Mouse (Mus musculus): ENCODE results near the gene Ndufa6. TPM values are rescaled to one million over a fixed set of nuclear protein-coding genes. Genes with fewer than 3 reads are reported as not detected.

Ndufa6 gene
- total RNA-seq, 2 experiments from 2014 or later, result 203 to 221 TPM

DNA sequence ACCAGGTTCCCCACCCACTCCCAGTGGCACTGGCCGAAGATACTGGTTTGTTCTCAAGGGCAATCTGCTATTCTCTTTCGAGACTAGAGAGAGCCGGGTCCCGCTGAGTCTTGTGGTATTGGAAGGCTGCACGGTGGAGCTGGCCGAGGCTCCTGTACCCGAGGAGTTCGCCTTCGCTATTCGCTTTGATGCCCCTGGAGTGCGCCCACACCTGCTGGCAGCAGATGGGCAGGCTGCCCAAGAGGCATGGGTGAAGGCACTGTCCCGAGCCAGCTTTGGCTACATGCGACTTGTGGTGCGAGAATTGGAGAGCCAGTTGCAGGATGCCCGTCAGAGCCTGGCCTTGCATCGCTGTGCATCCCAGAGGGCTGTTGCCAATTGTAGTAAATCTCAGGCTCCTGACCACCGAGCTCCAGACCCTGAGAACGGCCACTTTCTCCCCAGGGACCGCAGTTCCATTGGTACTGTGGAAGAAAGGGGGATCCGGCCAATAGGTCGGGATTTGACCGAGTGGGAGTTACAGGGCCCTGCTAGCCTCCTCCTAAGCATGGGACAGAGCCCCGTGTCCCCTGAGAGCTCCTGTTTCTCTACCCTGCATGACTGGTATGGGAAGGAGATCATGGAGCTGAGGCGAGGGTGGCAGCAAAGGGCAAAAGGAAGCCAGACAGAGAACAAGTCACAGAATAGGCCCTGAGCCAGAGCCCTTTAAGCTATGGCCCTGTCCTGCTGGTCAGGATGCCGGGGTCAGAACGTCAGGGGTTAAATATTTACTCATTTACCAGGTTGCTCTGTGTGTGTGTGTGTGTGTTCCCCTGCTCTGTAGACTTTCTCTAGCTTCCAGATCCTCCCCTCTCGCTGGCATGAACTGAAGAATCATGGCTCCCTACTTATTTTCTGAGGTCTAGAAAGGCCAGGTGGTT is 10.5 kb downstream of the Ndufa6 start:
- DNase-seq (ENCODE audit: low spot score in 2 of 2), result no peak

DNA sequence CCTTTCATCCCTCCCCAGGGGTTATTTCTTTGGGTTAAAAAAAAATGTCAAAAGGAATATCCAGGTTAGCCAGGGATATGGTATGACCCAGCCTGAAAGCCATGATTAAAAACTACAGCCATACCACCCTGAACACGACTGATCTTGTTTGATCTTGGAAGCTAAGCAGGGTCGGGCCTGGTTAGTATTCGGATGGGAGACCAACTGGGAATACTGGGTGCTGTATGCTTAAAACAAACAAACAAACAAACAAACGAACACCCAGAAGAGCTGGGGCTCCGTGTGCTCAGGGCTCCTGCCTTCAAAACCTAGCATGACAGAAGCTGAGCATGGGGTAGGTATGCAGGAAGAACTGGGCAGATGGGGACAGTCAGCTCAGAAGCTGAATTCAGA is 11.6 kb downstream of the Ndufa6 start:
- no peak for DNase-seq (ENCODE audit: low spot score in 2 of 2)

DNA sequence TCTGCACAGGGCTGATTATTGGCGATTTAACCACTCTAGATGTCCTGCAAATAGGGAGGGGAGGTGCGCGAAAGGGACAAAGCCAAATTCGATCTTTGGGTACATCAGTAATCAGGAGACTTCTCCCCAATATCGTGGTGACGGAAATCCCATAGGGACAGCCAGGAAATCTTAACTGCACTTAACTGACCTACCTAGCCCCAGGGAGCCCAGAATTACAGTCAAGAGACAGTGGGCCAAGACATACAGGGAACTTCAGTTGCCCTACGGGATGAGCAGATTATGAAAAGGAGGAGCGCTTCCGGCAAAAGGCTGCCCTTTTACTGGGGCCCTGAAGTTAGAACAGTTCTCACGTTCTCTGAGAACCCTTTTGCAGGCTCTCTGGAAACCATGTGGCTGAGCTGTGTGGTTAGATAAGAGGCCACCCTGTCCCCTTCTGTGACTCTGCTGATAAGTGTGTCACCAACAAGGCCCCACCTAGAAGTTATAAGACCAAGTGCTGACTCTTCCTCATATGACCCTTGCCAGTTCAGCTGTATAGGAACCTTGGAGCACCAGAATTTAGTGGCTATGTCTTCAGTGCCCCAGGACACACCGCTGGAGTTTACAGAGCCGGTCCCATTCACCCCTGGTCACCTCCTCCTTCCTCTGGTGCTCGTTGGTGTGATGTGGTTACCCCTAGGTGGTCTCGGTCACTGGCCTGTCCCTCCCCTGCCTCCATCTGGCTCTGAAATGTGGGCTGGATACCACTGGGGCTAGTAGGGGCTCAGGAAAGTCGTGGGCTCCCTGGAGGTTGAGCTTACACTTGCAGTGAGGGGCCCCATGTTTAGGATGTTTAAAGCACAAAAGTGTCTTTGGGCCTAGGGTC is 12.2 kb downstream of the Ndufa6 start:
- no peak for DNase-seq (ENCODE audit: low spot score in 2 of 2)

DNA sequence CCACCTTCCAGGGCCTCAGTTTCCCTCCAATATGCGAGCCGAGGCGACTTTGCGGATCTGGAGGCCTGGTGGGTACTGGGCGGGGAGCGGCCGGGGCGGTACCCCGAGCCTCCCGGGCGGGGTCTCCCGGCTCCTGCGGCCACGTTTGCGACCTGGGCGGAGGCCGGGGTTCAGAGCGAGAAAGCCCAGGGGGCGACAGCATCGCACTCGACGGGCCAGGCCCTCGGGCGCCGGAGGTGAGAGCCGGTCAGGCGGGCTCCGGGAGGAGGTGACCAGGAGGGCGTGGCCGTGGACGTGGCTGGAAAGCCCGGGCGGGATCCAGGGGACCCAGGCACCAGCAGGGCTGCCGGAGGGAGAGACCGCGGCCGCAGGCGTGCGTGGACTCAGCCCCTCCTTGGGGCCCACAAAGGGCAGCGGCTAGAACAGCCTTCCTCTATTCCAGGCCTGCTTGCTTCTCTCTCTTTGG is 13.1 kb downstream of the Ndufa6 start:
- DNase-seq (ENCODE audit: low spot score in 2 of 2), result no peak

DNA sequence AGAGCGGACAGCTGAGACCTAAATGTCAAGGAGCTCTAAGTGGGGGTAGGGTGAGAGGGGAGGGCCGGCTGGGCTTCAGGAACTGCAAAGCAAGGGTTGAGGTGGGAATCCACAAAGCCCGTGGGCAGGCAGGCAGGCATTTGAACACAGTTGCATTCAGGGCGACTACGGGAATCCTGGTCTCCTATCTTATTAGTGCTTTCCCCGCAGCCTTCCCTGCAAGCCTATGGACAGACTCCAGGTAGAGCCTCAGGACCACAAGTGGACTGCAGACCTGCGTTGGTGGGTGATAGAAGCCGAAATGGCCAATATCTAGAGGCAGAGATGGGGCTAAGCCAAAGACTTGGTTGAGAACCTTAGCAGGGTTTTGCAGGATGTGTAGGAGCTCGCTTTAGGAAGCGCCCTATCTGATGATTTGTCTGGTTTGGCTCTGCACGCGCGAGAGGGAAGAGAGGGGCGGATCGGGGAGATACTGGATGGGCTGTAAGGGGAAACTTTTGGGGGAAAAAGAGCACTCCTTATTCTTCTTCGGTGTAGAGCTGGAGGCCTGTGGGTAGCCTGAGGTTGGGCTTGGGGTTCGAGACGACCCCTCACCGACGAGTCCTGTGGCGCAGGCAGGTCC is 13.6 kb downstream of the Ndufa6 start:
- no peak for DNase-seq (ENCODE audit: low spot score in 2 of 2)

DNA sequence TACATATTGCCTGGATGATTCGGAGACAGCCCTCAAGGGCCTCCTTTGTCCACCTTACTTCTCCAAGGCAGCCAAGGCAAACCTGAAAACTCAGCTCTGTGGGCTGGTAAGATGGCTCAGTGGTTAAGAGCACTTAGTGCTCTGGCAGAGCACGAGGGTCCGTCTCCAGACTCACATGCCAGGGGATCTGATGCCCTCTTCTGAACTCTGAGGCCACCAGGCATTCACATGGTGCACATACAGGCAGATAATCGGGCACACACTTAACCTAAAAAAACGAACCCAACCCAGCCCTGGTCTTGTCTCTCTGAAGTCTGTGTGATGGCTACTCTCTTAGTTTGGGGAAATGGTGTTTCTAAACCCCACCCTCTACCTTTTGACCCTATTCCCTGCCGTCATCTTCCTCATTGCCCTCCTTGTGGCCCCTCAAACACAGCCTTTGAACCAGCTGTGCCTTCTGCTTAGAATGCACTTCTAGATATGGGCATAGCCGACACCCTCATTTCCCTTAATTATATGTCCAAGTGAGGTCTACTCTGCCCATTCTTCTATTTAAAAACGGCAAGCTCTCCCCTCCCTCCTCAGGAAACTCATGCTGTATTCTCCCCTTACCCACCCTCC is 14.4 kb downstream of the Ndufa6 start:
- no peak for DNase-seq (ENCODE audit: low spot score in 2 of 2)

DNA sequence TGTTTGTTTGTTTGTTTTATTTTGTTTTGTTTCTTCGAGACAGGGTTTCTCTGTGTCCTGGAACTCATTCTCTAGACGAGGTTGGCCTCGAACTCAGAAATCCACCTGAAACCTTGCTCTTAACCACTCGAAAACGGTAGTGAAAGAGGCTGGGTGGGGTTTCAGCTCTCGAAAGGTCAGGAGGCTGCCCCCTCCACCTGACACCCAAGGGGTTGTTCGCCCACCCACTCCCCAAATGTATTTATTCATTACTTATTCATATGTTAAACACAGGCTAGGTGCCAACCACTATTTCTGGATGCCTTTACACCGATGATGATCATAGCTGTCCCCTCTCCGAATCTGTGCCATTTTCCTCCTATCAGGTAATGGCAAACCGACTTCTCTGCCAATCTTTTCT is 15.0 kb downstream of the Ndufa6 start:
- no peak for DNase-seq (ENCODE audit: low spot score in 2 of 2)

DNA sequence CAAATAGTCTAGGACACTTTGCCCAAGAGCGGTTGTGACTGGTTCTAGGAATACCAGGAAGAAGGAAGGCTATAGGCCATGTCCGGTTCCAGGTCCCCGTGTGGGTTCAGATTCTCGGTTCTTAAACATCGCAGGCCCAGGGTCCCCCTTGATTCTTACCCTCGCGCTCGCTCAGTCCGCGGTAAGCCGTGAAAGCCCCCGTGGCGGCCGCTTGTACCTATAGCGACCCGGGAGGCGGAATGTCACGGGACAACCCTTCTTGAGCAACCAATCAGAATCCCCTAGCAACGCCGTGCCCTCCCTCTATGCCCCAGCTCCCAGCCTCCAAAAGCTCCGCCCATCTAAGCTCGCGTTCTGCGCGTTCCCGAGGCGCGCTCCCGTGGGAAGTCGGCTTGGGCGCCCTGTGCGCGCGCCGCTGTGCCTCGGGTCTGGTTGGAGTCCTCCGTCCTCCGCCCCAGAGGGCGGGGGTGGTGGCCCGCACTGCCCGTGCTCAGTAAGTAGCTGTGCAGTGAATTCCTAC is 15.5 kb downstream of the Ndufa6 start, which contains the start of the genes Naga, Pheta2 and Smdt1:
Gene Naga, minus strand, starts transcription at position 333 of the 520 bp plus-strand sequence.
Gene Pheta2, plus strand, starts transcription at position 350 of the 520 bp plus-strand sequence.
Gene Smdt1, plus strand, starts transcription at position 367 of the 520 bp plus-strand sequence.
- DNase-seq (ENCODE audit: low spot score in 2 of 2), result peak; percentile 92 to 95

DNA sequence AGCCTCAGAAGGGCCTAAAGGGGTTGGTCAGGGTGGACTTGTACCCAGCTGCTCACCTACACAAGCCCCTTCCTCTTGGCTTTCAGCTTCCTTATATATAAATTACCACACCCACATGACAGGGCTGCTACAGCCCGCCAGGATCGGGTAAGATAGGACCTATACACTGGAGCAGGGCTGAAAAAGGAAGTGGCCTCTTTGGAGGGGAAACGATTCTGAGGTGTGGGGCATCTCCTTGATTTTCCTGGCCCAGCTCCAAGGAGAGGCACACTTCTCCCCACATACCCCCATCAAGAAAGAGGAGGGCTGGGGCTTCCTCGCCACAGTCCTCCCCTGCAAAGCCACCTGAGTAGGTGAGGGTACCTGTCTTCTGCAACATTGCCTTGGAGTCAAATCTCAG is 16.2 kb downstream of the Ndufa6 start:
- DNase-seq (ENCODE audit: low spot score in 2 of 2), result no peak

DNA sequence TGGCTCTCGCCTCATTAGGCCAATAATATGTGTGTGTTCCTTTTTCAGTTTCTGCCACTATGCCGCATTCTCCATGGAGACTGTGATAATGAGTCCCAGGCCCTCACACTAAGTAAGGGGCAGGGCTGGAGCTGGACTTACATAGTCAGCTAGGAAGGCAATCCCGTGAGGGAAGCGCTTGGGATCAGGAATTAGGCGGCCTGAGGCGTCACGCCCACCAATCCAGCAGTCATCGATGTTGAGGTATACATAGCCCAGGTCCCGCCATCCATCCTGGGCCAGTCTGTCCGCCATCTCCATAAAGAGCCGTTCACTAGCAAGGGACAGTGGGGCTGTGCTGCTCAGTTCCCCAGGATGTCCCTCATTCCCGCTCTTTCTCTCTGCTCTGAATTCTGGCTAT is 17.5 kb downstream of the Ndufa6 start:
- DNase-seq (ENCODE audit: low spot score in 2 of 2), result no peak

DNA sequence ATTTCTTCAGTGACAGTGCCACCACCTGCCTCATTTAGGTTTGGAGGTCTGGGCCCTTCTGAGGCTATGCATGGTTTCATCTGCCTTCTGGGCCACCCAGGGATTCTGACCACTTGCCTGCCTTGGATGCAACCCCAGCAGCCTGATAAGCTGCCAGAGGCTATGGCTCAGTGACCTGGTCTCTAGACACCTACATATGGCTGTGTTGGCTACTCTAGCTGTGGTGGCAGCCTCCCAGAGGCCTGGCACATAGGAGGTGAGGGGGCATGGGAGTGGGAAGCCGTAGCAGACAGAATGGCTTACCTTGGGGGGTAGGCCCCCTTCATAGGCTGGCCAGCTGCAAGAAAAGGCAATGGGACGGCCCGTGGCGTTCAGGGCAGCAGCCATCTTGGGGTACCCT is 18.9 kb downstream of the Ndufa6 start:
- no peak for DNase-seq (ENCODE audit: low spot score in 2 of 2)

DNA sequence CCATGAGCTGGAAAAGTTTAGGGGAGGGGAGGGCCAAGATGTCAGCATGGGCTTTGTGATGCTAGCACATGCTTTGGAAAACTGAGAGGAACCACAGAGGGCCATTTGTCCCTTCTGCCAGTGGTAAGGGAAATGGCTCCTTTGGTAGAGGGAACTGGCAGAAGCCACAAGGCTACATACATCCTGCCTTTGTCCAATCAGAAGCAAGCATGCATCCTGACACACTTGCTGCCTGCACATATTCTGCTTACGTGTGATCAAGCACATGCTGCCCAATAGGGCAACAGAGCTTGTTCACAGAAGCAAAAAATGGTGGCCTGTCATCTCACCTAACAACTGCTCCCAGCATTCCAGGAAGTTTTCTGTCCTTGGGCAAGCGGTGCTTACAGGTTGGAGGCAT is 28.7 kb downstream of the Ndufa6 start:
- no peak for DNase-seq (ENCODE audit: low spot score in 2 of 2)

DNA sequence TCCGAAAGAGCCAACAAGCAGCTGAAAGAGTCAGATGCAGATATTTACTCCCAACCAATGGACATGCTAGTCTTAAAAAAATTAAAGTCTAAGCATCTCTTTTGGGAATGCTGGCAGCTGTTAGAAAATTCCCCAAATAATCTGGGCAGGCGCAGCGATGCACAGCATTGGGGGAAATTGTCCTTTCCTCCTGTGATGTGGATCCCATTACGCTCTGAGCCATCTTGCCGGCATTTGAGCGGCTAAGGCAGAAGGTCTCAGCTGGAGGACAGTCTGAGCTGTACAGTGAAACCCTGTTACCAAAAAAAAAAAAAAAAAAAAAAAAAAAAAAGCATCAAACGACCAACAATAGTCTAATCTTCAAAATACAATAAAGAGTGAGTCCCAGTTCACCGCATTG is 31.9 kb downstream of the Ndufa6 start:
- no peak for DNase-seq (ENCODE audit: low spot score in 2 of 2)

DNA sequence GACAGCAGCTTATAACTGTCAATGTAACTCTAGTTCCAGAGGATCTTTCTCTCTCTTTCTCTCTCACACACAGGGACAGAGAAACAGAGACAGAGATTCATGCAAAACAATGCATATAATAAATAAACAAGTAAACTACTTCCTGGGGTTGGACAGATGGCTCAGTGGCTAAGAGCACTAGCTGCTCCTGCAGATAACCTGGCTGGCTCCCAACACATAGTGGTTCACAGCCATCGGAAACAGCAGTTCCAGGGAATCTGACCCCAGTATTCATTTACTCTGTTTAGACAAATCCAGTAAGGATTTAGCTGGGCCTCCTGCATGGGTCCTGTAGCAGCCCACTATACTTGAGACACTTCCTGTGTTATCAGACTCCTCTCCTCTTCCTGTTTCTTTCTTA is 34.5 kb downstream of the Ndufa6 start:
- no peak for DNase-seq (ENCODE audit: low spot score in 2 of 2)

DNA sequence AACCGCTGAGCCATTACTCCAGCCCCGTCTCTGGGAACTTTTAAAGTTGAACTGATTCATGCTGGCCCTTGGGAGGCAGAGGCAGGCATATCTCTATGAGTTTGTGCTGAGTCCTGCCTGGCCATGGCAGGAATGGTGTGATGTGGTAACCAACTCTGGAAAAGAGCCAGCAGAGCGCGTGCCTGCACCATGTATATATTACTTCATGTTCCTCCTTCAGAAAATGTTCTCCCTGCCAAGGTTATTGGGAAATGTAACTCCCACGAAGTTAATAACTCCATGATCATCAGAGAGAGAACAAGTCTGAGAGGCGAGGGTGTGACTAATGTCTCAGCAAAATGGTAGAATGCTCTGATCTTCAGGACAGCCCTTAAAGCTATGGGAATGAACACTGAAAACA is 36.3 kb downstream of the Ndufa6 start:
- no peak for DNase-seq (ENCODE audit: low spot score in 2 of 2)

DNA sequence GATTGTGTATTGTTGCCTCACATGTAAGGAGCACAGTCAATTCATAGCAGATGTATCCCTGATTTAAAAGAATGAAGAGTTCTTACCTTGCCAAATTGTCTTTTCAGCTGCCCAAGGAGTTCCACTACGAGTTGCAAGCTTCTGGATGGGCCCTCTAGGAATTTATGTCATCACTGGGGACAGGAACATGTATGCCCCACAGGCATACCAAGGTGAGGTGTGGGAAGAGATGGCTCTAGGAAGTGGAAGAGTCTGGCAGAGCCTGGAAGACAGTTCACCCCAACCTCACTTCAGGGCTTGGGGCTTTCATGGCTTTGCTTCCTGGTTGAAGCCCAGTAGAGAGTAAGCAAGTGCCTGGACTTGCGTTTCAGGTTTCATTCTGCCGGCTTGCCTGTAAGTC is 45.7 kb downstream of the Ndufa6 start:
- no peak for DNase-seq (ENCODE audit: low spot score in 2 of 2)

DNA sequence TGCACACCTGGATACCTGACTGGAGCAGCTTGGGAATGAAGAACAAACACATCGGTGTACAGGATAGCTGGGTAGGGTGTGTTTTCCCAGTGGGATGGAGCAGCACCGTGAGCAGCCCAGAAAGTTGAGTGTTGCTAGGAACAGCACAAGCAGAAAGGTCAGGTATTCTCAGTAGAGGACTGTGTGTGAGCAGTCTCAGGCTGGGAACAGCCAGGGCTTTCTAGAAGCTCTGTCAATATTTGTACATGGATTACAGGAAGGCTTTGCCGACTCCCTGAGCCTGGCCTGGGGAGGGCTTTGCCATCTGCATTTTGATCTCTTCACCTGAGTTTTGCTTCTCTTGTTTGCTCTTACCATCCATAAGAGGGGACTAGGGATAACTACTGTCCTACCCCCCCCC is 47.0 kb downstream of the Ndufa6 start:
- no peak for DNase-seq (ENCODE audit: low spot score in 2 of 2)

Data from layer of hippocampus, postnatal 14 days (tissue).